Mouse (Mus musculus) mouse embryonic stem cell (cell line): ENCODE measurements around the gene Ppp4c.

Experiments used
- in situ Hi-C, 2 experiments: fragments of 300-500 bp; cut with MboI; formaldehyde crosslinking; loops; 1 replicate in 1 of 2; 3 replicates in 1 of 2; pipeline ENCODE4 v1.14.3; 2019 to 2020; ENCODE audit warnings: low sequenced_read_pairs in 2 of 2, low pct_unique_long_range_greater_than_20kb in 1 of 2, mixed read lengths in 1 of 2; ENCODE audit not compliant: unreplicated experiment in 1 of 2

Gene Ppp4c

DNA sequence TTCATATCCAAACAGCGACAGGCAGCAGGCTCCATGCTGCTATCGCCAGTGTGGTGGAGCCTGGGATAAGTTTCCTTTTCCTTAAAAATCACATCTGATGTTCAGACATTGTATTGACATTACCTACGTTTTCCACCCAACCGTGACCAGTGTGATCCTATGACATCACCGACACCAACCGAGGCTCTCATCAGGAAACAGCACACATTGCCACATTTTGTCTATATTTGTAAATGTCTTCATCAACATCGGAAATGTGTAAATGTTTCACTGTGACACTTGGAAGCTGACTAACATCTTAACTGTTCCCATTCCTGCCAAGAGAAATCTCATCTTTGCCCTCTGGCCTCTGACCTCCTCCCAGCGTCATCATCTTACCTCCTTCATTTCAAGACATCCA, 56.2 kb downstream of the Ppp4c start:
- in situ Hi-C loops, result no loop called here
